Mouse (Mus musculus) spleen, postnatal 10 days (tissue): Measurements from ENCODE around the gene Uvrag.
A peak's percentile ranks its signal among the peaks of the same experiment; 100 is the strongest.
"Not testable (repeated sequence)": the region's sequence is repeated elsewhere in the genome, so short reads cannot be mapped to it uniquely, and the experiment has no call there.

Source experiments
- DNase-seq, 2 experiments: peaks; one replicate each; pipeline ENCODE4 v3.0.0; 2021 to 2022; ENCODE audit warnings: low spot score in 2 of 2

Gene Uvrag

GRCm38 (mm10) chr7:98976839-98977457, 164.0 kb downstream of the Uvrag start:
- DNase-seq: no peak

- no peak for DNase-seq
Observed at GRCm38 (mm10) chr7:98974590-98974989, 166.4 kb downstream of the Uvrag start.

- no peak for DNase-seq
Observed at GRCm38 (mm10) chr7:98970721-98971120, 170.2 kb downstream of the Uvrag start.

DNA sequence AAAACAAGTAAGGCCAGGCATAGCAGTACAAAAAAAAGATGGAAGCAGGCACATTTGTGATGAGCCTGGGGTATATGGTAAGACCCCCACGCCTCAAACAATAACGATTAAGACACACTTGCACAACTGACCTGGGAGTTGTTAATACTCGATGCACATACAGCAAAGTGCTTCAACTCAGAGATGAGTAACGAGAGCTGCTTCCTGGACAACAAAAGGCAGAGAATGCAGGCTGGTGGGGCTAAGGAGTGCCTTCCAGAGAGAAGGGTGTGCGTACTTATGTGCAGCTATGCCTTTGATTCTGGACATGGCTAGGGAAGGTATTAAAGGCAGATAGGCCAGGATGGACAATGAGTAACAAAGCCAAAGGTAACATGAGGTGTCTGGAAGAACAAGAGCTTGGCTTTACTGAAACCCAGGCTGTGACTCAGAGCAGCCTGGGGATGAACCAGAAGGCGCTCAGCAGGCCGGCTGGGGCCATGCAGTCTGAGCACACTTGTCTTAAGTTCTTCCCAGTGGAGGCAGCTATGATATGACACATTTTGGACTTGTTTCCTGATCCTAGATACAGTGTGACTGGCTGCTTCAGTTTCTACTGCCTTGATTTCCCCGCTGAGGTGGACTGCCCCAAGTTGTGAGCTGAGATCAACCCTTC, 172.1 kb downstream of the Uvrag start:
- no peak for DNase-seq

DNA sequence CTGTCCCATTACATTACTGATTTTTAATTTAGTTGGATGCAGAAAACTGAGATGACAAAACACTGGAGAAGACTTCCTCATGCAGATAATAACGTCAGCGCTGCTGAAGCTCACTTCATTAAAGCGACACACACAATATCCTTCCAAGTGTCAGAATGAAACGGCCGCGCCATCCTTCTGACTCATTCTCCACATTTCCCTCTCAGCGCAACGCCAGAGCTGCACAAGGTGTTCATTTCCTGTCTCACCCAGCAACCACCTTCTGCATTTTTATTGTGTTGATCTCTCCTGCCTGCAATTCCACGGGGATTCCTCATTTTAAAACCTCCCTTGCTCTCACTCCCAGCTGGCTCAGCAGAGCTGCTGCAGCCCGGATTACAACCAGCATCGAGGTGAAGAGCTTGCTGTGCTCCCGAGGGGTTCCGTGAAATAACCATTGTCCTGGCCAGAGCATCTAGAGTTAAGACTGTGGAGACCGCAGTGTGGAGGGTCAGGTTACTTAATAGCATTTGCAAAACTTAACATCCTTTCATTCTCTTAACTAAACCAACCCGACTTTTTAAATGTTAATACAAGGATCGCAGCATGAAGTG, 172.8 kb downstream of the Uvrag start:
- DNase-seq: no peak

DNA sequence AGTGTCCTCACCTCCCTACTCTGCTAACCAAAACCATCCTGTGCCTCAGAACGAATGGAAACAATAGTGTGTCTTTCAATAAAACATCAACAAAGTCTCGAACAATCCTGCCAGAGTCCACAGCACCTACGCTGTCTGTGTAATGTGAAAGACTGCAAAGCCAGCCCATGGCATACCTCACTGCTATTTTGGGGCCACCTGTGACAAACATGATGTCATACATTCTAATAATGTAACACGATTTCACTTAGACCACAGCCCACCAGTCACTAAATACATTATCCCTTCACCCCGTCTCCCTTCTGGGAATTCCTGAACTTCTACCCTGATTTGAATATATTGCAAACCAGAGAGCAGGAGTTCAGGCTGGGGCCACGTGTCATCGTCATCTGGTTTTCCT, 173.3 kb downstream of the Uvrag start:
- no peak for DNase-seq

GRCm38 (mm10) chr7:98963581-98963980, 177.4 kb downstream of the Uvrag start:
- not testable (repeated sequence) for DNase-seq

DNA sequence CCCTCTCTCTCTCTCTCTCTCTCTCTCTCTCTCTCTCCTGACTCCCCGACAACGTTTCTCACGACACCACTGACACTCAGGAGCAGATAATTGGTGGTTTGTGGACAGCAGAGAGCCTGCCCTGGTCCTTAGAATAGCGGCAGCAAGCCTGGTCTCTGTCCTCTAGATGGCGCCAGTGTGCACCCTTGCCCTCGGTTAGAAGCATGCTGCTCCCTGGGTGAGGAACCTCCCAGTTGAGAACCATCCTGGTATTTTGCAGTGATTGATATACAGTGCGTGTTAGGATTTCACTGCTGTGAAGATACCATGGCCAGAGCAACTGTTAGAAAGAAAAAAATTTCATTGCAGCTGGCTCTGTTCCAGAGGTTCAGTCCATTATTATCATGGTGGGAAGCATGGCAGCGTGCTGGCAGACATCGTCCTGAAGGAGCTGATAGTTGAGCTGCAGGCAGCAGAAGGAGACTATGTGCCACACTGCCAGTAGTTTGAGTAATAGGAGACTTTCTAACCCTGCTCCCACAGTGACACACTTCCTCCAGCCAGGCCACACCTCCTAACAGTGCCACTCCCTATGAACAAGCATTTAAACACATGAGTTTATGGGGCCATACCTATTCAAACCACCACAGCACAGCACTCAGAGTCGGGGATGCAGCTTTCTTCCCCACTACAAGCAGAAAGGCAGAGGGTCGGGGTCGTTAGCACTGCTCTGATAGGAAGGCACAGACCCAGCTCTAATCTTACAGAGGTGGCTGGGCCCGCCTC, 178.2 kb downstream of the Uvrag start:
- peak; percentile 45 to 78 for DNase-seq

DNA sequence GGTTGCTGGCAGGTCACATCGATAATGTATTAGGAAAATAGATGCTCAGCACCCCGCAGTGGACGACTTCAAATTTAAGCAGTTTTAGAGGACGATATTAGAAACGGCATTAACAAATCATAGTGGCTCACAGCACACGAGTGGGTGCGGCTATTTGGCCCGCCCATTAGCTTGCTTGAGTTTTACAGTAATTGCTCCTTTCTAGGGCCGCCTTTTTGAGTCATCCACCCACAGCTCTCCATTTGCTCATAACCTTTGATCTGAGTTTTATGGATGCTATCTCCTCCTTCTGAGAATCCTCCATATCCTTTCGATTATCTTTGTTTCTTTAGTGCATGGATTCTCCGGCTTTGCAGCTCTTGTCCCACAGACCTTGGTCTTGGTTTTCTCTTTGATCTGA, 178.9 kb downstream of the Uvrag start:
- no peak for DNase-seq

GRCm38 (mm10) chr7:98960274-98960673, 180.7 kb downstream of the Uvrag start:
- DNase-seq: no peak

DNA sequence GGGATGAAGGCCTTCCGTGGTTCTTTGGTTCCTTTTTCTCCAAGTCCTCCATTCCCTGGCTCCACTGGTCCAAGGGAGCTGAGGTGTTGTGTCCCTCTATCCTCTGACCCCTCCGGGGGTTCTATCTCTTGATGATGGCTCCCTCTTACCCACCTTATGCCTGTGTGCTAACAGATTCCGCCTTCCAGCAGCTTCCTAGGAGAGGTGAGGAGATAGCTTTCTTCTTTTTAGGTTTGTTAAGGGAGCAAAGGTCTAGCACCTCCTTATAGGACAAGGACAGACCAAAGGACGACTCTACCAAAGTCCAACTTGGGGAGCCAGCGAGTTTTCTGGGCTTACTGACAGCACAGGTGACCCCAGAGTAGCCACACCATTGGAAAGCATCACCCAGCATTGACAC, 181.7 kb downstream of the Uvrag start:
- DNase-seq: no peak

GRCm38 (mm10) chr7:98958172-98958571, 182.8 kb downstream of the Uvrag start:
- DNase-seq: no peak

GRCm38 (mm10) chr7:98957111-98957741, 183.7 kb downstream of the Uvrag start:
- DNase-seq: no peak

DNA sequence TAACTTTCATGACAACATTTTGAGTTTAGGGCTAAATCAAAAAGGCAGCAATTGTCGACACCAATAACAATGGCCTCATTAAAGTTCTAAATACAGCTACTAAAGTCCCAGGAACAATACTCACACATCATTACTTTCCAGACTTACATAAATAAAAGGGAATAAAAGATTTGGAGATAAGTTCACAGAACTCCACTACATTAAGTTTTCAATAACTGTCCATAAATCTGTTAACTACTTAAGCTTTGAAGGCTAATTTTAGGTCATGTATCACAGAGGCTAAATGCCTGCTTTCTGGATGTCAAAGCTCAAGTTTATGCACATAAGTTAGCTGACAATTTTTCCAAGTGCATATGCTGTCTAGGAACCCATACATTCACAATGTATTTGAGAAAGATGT, 184.3 kb downstream of the Uvrag start:
- DNase-seq: no peak

DNA sequence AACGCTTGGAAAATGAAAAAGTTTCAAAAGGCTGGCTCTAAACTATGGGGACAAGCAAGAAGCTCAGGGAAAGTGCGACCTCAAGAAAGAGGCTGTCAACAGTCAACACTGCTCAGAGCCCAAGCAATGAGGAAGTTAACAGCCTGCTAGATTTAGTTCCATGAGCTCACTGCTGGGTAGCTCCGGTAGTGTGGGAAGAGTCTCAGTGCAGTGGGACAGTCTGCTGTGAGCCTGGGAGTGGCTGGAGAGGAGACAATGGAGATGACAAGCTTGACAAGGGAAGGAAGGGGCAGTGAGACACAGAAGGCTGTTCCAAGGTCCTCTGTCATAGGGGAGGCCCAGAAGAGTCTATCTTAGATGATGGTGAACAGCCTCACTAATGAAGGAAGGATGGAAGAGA, 187.3 kb downstream of the Uvrag start:
- DNase-seq: no peak

DNA sequence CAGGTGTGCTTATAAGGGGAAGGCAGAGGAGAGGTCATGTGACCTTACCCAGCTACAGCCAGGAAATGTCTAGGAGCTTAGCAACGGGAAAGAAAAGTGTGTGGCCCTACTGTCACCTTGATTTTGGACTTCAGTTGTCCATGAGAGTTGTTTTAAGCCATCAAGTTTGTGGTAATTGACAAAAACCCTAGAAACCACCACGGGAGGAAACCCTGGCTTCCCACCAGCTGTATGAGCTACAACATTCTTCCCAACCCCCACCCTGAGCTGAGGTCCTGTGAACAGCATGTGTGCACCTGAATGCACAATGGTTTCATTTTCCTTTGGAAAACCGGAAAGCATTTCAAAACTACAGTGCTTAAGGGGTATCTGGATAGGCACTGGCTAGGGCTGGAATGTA, 196.0 kb downstream of the Uvrag start:
- DNase-seq: no peak

GRCm38 (mm10) chr7:98943687-98944086, 197.3 kb downstream of the Uvrag start:
- no peak for DNase-seq

- DNase-seq: no peak
Observed at GRCm38 (mm10) chr7:98942746-98943145, 198.2 kb downstream of the Uvrag start.

DNA sequence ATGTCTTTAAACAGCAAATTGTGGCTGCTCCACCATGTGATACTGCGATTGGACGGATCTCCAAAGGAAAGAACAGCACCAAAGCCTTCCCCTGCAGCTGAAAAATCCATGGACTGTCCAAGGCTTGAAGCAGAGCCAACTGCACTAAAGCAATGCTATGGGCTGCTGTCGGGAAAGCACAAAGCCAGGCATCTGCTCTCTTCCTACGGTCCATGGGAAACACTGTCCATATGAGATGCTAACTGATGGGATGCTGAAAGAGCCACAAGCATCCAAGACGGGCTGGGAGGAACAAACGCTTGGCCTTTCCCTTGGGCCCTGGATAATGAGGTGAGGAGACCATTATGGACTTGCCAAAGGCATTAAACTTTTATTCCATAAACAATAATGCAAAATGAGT, 201.7 kb downstream of the Uvrag start:
- DNase-seq: no peak

DNA sequence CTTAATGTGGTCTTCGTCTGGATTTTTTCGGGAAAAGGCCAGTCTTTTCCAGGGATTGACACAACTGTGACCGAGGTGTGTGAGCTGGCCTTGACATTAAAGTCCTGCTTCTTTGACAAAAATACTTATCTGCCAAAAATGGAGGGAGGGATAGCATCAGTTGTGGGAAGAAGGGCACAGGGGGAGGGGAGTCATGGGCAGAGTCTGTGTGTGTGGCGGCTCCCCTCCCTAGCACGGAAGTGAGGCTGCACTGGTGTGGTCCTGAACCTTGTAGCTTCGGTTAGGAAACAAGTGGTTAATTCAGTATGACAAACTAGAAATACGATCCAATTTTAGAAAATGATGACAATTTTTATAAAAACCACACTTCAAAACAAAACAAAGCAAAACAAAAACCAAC, 202.3 kb downstream of the Uvrag start:
- DNase-seq: no peak

DNA sequence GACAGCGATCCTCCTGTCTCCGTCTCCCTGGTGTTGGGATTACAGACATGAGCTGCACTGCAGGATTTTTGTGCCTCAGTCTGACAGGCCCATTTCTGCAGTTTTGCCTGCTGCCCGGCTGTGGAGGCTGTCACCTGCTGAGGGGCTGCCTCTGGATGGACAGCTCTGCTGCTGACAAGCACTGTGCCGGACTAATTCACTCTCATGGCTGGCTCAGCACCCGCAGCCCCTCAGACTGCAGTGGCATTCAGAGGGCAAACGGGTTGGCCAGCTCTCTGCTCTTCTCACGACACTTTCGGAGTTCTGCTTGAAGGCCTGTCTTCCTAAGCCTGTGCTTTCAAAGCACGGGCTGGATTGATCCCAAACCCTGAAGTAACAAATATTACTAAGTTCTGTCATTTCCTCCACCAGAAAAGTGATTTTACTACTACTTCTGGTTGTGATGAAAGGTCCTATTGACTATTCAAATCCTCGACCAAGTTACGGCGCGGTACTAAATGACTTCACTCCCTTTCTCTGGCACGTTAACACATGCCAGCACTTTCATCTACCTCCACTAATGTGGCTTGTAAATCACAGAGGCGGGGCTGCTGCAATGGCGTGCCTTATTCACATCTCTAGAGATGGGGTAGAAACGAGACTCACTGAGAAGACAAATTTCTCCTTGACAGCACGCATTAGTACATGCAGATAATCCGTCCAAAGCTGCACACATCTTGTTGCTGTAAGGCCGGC, 203.7 kb downstream of the Uvrag start:
- no peak for DNase-seq

- no peak for DNase-seq
Observed at GRCm38 (mm10) chr7:98935757-98936156, 205.2 kb downstream of the Uvrag start.
